Mouse (Mus musculus): ENCODE results near the gene Tagap. TPM values are rescaled to one million over a fixed set of nuclear protein-coding genes. Genes with fewer than 3 reads are reported as not detected.
"Not testable (repeated sequence)": the region's sequence is repeated elsewhere in the genome, so short reads cannot be mapped to it uniquely, and the experiment has no call there.

The Tagap gene
- polyA plus RNA-seq, 1 experiment from 2014 or later, result 0.36 TPM

GRCm38 (mm10) chr17:7945117-7946052 is 19.6 kb downstream of the Tagap start, which contains the start of gene Rsph3a:
Rsph3a (plus strand) TSS chr17:7945614.
- Histone ChIP-seq H3K4me3 (peak within 1 kb of the TSS; percentile 56), H3K27ac (replicated peaks) (peak within 1 kb of the TSS; percentile 91), H3K4me2 (peak within 1 kb of the TSS; percentile 58), H3K9ac (peak within 1 kb of the TSS; percentile 77)
- H3K27me3 ChIP-seq; H3K4me1 ChIP-seq (replicated peaks); H3K36me3 ChIP-seq; H3K9me3 ChIP-seq: not testable (repeated sequence)
- peak; percentile 99 for ATAC-seq (ENCODE audit: low read depth)
- 4% methylated on average over 51 of the region's 58 CpGs for WGBS

GRCm38 (mm10) chr17:7946053-7946627 is 20.3 kb downstream of the Tagap start:
- Histone ChIP-seq H3K27ac (replicated peaks) (peak overlapping the region; percentile 91), H3K4me2 (peak overlapping the region; percentile 58), H3K9ac (peak overlapping the region; percentile 77), H3K4me3 (peak overlapping the region; percentile 56)
- H3K27me3 ChIP-seq; H3K4me1 ChIP-seq (replicated peaks); H3K9me3 ChIP-seq; H3K36me3 ChIP-seq: not testable (repeated sequence)
- ATAC-seq (ENCODE audit: low read depth), result peak; percentile 71
- under 1% methylated on average over 19 of the region's 27 CpGs for WGBS

DNA sequence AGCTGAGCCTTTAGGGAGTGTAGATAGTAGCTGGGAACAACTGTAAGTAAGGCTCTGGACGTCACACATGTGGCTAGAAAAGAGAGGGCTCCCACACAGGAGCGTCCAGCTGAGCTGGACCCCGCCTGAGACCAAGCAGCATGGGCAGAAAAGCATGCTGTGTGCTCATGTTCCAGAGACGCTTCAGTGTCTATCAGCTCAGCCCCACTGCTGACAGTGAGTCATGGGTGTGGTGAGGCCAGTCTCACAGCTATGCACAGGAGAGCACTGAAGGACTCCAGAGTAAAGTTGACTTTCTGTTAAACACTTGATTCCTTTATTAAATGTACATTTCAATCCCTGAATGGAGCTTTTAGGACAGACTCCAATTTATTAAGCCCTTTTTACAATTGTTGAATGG is 25.5 kb downstream of the Tagap start:
- H3K36me3 ChIP-seq; H3K4me2 ChIP-seq; H3K4me3 ChIP-seq; H3K9me3 ChIP-seq; H3K27ac ChIP-seq (replicated peaks); H3K9ac ChIP-seq; H3K27me3 ChIP-seq; H3K4me1 ChIP-seq (replicated peaks); ATAC-seq (ENCODE audit: low read depth): not testable (repeated sequence)
- no CpG with 5 or more reads among the region's 4 CpGs for WGBS

DNA sequence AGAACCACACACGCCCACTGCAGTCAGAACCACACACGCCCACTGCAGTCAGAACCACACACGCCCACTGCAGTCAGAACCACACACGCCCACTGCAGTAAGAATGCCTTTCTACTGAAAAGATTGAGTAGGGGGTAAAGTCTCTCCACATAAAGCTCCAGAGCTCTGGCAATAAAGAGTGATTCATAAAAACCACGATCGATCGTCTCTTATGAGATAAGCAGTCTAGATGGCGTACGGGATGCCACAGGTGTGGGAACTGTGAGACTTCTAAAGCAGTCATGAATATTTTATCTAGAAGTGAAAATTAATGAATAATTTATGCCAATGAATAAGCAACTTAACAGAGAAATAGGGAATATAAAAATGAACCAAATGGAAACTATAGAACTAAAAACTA is 31.4 kb downstream of the Tagap start:
- not testable (repeated sequence) for H3K4me2 ChIP-seq; H3K4me1 ChIP-seq (replicated peaks); ATAC-seq (ENCODE audit: low read depth); H3K9ac ChIP-seq; H3K36me3 ChIP-seq; H3K4me3 ChIP-seq; H3K9me3 ChIP-seq; H3K27me3 ChIP-seq; H3K27ac ChIP-seq (replicated peaks)
- 92% methylated on average over 9 of the region's 9 CpGs for WGBS

- H3K27me3 ChIP-seq; H3K9me3 ChIP-seq; H3K36me3 ChIP-seq; H3K27ac ChIP-seq (replicated peaks); H3K9ac ChIP-seq; H3K4me3 ChIP-seq; H3K4me2 ChIP-seq; ATAC-seq (ENCODE audit: low read depth); H3K4me1 ChIP-seq (replicated peaks): not testable (repeated sequence)
- WGBS, result 91% methylated on average over 4 of the region's 4 CpGs
These were observed 37.5 kb downstream of the Tagap start for GRCm38 (mm10) chr17:7963333-7963732.

GRCm38 (mm10) chr17:7964398-7964797 is 38.6 kb downstream of the Tagap start:
- H3K9me3 ChIP-seq; H3K4me1 ChIP-seq (replicated peaks); H3K4me3 ChIP-seq; H3K27me3 ChIP-seq; H3K9ac ChIP-seq; ATAC-seq (ENCODE audit: low read depth); H3K4me2 ChIP-seq; H3K27ac ChIP-seq (replicated peaks); H3K36me3 ChIP-seq: not testable (repeated sequence)
- WGBS, result 91% methylated on average over 2 of the region's 2 CpGs

DNA sequence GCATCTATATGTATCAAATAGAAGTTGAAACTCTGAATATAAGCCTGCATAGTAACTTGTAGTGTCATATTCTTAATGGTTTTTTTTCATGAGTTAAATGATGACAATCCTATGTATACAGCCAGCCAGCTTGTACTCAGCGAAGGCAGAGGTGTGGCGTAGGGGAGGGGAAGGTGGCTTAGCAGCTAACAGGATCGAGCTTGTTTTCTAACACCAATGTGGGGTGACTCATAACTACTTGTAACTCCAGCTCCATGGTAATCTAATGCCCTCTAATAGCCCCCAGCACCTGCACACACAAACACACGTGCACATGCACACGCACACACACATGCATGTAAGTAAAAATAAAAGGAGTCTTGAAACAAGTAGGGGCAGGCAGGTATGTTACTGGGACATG is 42.7 kb downstream of the Tagap start:
- not testable (repeated sequence) for H3K4me1 ChIP-seq (replicated peaks); H3K27ac ChIP-seq (replicated peaks); H3K36me3 ChIP-seq; H3K4me2 ChIP-seq; H3K4me3 ChIP-seq; H3K9ac ChIP-seq; H3K27me3 ChIP-seq; ATAC-seq (ENCODE audit: low read depth); H3K9me3 ChIP-seq
- WGBS, result 98% methylated on average over 4 of the region's 5 CpGs

DNA sequence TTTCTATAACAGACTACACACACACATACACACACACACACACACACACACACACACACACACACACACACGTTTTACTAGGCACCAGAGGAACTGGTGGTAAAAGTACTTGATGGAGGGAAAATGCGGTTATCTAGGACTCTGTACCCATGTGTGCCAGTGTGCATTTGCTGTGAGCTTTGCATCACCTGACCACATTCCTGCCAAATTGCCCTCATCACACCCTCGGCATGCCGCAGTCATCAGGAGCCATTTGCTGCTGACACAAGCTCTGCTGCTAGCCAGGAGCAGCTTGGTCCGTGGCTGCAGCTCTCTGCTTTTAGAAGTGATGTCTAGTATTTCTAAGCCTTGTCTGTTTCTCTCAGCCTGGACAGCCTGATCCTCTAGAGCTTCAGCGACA is 44.0 kb downstream of the Tagap start:
- H3K27ac ChIP-seq (replicated peaks); H3K9ac ChIP-seq; H3K4me1 ChIP-seq (replicated peaks); ATAC-seq (ENCODE audit: low read depth); H3K4me2 ChIP-seq; H3K9me3 ChIP-seq; H3K27me3 ChIP-seq; H3K36me3 ChIP-seq; H3K4me3 ChIP-seq: not testable (repeated sequence)
- WGBS, result 89% methylated on average over 1 of the region's 6 CpGs

DNA sequence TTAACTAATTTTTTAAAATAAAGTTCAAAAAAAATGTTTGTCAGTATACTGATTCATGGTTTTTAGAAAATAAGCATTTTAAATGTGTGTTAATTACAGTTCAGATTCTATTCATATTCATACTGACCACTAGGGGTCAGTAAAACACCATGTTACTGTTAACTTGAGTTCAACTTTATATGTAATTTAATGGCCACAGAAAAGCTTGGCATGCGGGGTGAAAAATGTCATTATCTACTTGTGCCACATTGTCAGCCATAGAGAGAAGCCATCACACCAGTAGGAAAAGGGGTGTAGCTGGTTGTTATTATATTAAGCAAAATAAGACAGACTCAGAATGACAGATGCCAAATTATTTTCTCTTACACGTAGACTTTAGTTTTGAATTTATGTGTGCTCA is 57.7 kb downstream of the Tagap start:
- H3K9me3 ChIP-seq; H3K9ac ChIP-seq; ATAC-seq (ENCODE audit: low read depth); H3K27ac ChIP-seq (replicated peaks); H3K4me2 ChIP-seq; H3K36me3 ChIP-seq; H3K4me3 ChIP-seq; H3K4me1 ChIP-seq (replicated peaks); H3K27me3 ChIP-seq: not testable (repeated sequence)
- WGBS, result 90% methylated on average over 1 of the region's 2 CpGs

Other genes starting within 250 kb of the Tagap start
- gene Fndc1, start 98.7 kb upstream of the Tagap start, polyA plus RNA-seq (2015; fragmentation: Nextera tagmentation; extraction: Ambion mirVana), result 5.3 and 6.4 TPM in 2 replicates
- 67.3 and 93.0 TPM in 2 replicates for gene Rsph3a, start 19.6 kb downstream of the Tagap start, polyA plus RNA-seq (2015; fragmentation: Nextera tagmentation; extraction: Ambion mirVana)
- gene Gm49673, start 221.8 kb downstream of the Tagap start, polyA plus RNA-seq (2015; fragmentation: Nextera tagmentation; extraction: Ambion mirVana), result 0.23 and 0.28 TPM in 2 replicates
- gene Rnaset2a, start 222.1 kb downstream of the Tagap start, polyA plus RNA-seq (2015; fragmentation: Nextera tagmentation; extraction: Ambion mirVana), result 13.1 and 13.7 TPM in 2 replicates
- gene Fgfr1op, start 239.5 kb downstream of the Tagap start, polyA plus RNA-seq (2015; fragmentation: Nextera tagmentation; extraction: Ambion mirVana), result 28.4 and 30.4 TPM in 2 replicates